Mouse (Mus musculus): Measurements from ENCODE around the gene Zdhhc22. TPM values are rescaled to one million over a fixed set of nuclear protein-coding genes. Genes with fewer than 3 reads are reported as not detected.
A peak's percentile ranks its signal among the peaks of the same experiment; 100 is the strongest.

Zdhhc22 gene
- total RNA-seq (2022): not detected

DNA sequence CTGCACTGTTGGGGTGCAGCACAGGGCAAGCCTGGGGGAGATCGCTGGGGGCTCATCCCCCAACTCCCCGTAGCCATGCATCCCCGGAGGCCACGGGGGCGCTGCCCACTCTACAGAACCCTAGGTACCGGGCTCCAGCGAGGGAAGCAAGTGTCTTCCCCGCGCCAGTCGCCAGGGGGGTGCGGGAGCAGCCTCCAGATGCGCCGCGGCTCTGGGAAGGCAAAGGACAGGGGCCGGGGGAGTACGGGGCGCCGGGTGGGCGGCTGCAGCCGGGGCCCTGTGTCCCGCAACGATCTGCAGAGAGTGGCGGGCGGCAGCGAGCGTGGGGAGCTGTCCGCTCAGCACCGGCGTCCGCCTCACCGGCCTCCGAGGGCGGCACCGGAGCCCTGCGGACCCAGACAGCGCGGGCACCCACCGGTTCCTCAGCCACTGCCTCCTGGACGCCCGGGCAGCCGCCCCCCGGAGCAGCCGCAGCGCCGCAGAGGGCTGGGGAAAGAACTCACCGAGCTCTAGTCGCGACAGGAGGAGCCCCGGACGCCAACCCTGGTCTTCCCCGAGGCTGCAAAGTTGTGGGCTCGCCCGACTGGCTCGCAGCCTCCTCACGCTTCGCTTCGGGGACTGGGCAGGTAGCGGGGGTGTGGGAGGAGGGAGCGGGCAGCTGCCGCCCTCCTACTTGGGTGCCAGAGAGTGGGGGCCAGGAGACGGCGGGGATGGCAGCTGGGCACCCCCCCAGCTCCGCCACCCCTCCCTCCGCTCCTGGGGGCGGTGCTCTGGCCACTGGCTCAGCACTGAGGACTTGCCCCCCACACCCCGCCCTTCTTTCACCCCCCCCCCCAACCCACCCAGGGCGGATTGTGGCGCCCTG is at the start of gene Zdhhc22:
Gene Zdhhc22, minus strand, starts transcription at position 541 of the 865 bp plus-strand sequence.
- DNase-seq (ENCODE audit: low spot score in 2 of 2): no peak

- DNase-seq (ENCODE audit: low spot score in 2 of 2): no peak
These were observed 46.4 kb upstream of the Zdhhc22 start for GRCm38 (mm10) chr12:87036631-87037030.

- no peak for DNase-seq (ENCODE audit: low spot score in 2 of 2)
These were observed 41.0 kb upstream of the Zdhhc22 start for GRCm38 (mm10) chr12:87031163-87031763.

- DNase-seq (ENCODE audit: low spot score in 2 of 2): no peak
These were observed 39.2 kb upstream of the Zdhhc22 start for GRCm38 (mm10) chr12:87029251-87029976.

GRCm38 (mm10) chr12:87028068-87028467 is 37.8 kb upstream of the Zdhhc22 start:
- no peak for DNase-seq (ENCODE audit: low spot score in 2 of 2)

- DNase-seq (ENCODE audit: low spot score in 2 of 2): no peak
These were observed 37.2 kb upstream of the Zdhhc22 start for GRCm38 (mm10) chr12:87027391-87027790.

- DNase-seq (ENCODE audit: low spot score in 2 of 2): no peak
These were observed 36.6 kb upstream of the Zdhhc22 start for GRCm38 (mm10) chr12:87026871-87027240.

DNA sequence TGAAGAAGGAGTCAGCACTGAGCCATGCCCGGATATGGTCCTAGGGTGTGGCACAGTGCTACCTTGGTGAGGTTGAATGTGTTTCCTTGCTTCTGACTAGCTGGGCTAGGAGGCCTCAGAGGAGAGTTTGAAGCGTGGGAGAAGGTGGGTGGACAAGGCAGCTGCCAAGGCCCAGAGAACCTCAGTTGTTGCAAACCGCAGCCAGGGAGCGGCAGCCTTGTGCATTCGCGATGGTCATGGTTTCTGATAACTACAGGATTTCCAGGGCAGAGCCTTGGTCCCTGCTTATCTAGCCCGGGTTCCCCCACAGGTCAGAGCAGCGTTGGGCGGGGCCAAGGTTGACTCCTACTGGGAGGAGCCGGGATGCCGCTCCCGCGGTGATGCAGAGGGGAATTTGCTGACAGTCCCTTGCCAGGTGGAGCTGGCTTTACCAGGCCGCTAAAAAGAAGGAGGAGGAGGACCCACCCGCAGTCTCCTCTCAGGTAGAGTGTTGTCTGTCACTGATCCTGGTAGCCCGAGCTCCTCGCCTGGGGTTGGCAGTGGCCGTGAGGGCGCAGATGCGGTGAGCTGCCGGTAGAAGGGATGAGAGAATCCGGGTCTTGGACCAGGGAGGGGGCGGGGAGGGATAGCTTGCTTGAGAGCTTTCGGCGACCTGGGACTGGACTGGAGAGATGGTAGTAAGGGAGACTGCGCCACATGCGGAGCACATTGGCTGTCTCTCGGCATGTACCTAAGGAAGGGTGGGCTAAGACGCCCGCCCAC is 36.1 kb upstream of the Zdhhc22 start:
- DNase-seq (ENCODE audit: low spot score in 2 of 2): no peak

DNA sequence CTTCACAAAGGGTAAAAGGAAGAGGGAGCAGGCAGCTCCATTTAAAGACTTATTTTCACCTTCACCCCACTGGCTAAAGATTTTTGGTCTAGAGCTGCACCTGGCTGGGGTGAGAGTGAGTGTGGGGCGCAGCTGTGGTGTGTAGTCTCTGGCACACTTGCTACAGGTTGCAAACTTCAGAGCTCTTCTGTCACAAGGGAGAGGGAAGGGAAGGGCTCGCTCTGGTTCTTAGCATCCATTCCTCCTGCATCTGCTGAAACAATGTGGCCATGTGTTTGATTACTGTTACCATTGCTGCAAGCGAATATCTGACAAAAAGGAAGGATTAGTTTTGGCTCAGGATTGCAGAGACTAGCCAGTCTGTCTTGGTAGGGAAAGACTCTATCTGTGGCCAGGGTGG is 33.2 kb upstream of the Zdhhc22 start:
- no peak for DNase-seq (ENCODE audit: low spot score in 2 of 2)

DNA sequence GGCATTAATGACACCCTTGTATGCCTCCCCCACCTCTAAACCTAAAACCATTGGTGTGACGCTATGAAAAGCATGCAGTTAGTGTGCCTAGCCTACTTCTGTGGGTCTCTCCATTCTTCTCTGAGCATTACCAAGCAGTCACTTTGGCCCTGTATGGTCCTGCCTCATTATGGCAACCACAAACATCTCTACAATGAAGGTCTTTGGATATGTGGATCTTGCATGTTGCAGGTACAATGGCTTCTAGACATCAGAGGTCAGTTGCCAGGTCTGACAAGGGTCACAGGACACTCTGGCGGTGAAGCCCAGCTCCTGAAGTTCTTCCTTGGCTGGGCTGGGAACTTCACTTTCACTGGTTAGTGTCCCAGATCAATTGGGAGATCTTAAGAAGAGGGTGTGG is 31.8 kb upstream of the Zdhhc22 start:
- DNase-seq (ENCODE audit: low spot score in 2 of 2): no peak

- no peak for DNase-seq (ENCODE audit: low spot score in 2 of 2)
These were observed 30.8 kb upstream of the Zdhhc22 start, which contains the start of gene Tmem63c for GRCm38 (mm10) chr12:87021040-87021439. Gene Tmem63c (plus strand): TSS chr12:87021340.

- DNase-seq (ENCODE audit: low spot score in 2 of 2): peak in 1 of 2 experiments; percentile 23
These were observed 28.5 kb upstream of the Zdhhc22 start for GRCm38 (mm10) chr12:87018756-87019155.

DNA sequence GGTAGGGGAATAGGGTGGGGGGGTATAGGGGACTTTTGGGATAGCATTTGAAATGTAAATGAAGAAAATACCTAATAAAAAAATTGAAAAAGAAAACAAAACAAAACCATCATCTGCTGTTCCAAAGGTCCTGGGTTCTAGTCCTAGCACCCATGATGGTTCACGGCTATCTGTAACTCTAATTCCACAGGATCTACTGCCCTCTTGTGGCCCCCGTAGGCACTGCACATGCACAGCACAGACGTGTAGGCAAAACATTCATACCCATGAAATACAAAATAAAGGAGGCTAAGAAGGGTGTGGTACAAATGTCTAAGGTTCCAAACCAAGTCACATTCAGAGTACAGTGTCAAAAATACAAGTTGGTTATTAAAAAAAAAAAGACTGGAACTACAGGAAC is 26.8 kb upstream of the Zdhhc22 start:
- DNase-seq (ENCODE audit: low spot score in 2 of 2): no peak

DNA sequence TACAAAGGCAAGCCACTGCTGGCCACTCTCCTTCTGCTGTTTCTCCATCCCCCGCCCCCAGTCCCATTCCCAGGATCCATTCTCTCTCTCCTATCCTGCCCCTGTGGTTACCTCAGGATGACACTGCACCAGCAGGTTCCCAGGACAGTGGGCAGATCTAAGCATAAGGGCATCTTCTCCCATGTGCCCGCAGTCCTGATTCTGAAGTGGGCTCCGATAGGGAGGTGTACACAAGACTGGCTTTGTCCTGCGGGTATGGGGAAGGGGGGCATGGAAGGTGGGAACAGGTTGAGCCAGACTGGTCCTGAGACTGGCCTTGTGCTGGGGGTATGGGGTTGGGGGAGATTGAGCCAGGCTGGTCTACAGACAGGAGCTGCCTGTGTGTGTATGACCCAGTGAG is 14.4 kb upstream of the Zdhhc22 start:
- DNase-seq (ENCODE audit: low spot score in 2 of 2): no peak

DNA sequence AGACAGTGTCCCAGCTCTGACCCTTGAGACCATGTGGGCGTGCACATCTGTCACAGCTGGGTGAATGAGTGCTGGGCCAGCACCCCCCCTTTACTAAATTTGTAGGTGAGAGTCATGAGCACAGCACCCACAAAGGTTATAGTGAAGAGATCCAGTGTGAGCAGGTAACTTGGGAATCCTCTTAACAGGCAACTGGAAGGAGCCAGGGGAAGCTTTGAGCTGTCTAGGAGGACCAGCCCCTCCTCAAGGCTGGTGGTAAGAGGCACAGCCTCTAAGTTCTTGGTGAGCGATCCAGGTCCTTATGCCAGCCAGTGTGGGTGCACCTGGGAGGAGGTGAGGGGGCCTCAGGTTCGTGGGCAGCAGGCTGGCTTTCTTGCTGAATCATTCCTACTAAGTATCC is 13.4 kb upstream of the Zdhhc22 start:
- no peak for DNase-seq (ENCODE audit: low spot score in 2 of 2)

DNA sequence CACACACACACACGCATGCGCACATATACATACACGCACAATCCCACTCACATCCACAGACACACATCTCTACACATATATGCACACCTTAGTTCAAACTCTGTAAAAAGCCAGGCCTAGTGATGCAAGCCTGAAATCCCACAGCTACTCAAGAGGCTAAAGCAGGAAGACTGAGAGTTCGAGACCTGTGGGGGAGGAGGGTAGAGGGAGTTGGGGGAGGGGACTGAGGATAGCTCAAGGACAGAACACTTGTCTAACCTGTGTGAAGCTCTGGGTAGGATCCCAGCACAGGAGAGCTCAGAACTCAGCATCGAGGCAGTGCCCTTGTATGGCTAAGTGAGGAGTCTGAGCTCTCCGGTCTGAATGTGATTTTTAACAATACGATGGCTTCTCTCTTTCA is 12.6 kb upstream of the Zdhhc22 start:
- no peak for DNase-seq (ENCODE audit: low spot score in 2 of 2)

- DNase-seq (ENCODE audit: low spot score in 2 of 2): no peak
These were observed 12.0 kb upstream of the Zdhhc22 start for GRCm38 (mm10) chr12:87002209-87002608.

DNA sequence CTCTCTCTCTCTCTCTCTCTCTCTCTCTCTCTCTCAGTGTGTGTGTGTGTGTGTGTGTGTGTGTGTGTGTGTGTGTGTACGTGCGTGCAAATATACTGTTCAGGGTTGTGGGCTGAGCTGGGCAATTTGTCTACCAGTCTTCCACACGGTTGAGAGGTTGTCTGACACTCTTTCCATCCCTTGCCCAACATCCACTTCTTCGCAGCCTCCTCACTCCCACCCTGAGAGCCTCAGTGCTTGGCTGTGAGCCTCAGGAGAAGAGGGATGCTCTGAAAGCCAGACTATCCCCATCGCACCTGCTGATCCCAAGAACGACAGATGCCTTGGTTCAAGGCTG is 10.6 kb upstream of the Zdhhc22 start:
- no peak for DNase-seq (ENCODE audit: low spot score in 2 of 2)

DNA sequence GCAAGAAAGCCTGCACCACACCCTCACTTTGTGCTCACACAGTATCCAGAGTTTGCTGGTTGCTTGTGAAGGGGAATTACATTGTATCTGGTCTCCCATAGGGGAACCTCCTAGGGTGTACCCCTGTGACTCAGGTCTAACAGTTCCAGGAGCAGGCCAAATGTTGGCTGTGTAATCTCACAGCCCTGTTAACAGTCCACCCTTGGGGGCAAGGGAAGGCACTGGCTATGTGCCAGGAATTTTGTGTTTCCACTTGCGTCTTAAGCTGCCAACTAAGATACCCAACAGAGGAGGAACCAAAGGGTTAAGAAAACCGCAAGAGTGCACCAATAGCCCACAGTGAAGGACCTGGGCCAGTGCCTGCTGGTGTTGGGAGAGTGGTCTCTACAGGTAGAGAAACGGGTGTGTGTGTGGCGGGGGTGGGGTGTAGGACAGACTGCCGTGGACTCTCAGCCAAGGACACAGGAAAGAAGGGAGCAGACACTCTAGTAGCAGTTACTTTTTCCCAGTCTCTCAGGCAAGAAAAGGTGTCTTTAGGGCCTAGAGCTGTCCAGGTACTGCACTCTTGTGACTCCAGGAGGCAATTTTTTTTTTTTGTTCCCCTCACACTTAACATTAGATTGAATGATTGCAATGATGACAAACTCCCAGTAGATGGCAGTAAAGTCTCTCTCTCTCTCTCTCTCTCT is 10.1 kb upstream of the Zdhhc22 start:
- DNase-seq (ENCODE audit: low spot score in 2 of 2): no peak

GRCm38 (mm10) chr12:86999283-86999820 is 9.1 kb upstream of the Zdhhc22 start:
- DNase-seq (ENCODE audit: low spot score in 2 of 2): peak; percentile 21 to 53

DNA sequence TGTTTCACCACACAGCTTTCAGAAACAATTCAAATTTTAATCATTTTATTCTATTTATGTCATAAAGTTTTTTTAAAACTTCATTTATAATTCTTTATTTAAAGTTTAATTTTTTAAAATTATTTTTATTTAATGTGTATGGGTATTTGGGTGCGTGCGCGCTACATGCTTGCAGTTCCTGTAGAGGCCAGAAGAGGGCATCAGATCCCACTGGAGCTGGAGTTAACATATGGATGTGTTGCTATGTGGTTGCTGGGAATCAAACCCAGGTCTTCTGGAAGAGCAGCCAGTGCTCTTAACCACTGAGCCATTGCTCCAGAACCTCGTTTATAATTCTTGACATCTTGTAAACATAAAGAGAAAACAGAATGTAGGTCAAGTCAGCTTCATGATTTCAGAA is 8.5 kb upstream of the Zdhhc22 start:
- no peak for DNase-seq (ENCODE audit: low spot score in 2 of 2)
